Mouse (Mus musculus) megakaryocyte, embryonic 14.5 days (primary cell): Measurements from ENCODE around the gene Rgs14. TPM values are rescaled to one million over a fixed set of nuclear protein-coding genes. Genes with fewer than 3 reads are reported as not detected.
A peak's percentile ranks its signal among the peaks of the same experiment; 100 is the strongest.

ENCODE experiments used
- H3K27me3 ChIP-seq: replicated peaks from 2 replicates; pipeline ENCODE3; 2012; ENCODE audit warnings: inconsistent platforms
- H3K36me3 ChIP-seq: replicated peaks from 2 replicates; pipeline ENCODE3; 2012; ENCODE audit warnings: low read length, inconsistent platforms, mixed read lengths
- H3K4me1 ChIP-seq: 2 replicates; pipeline ENCODE4 v1.6.1; 2012; ENCODE audit warnings: inconsistent platforms
- H3K4me3 ChIP-seq: replicated peaks from 2 replicates; pipeline ENCODE3; 2012; ENCODE audit warnings: moderate library complexity, mild to moderate bottlenecking, inconsistent platforms
- H3K9me3 ChIP-seq: 2 replicates; pipeline ENCODE4 v1.6.1; 2012; ENCODE audit warnings: inconsistent platforms
- FLI1 ChIP-seq: IDR thresholded peaks from 2 replicates; pipeline ENCODE4 v1.6.1; 2012; ENCODE audit warnings: low read length, inconsistent platforms, mixed read lengths
- GATA1 ChIP-seq: IDR thresholded peaks from 3 replicates; pipeline ENCODE4 v1.6.1; 2012; ENCODE audit warnings: mixed read lengths, low read length, inconsistent platforms, borderline replicate concordance
- polyA plus RNA-seq: library from polyadenylated mRNA; stranded (reverse); fragments of >175 nt; gene quantifications from 2 replicates; pipeline ENCODE4 v1.2.3, GENCODE M21; 2012; ENCODE audit warnings: low replicate concordance; ENCODE audit not compliant: insufficient read depth

The Rgs14 gene
- polyA plus RNA-seq, 1 experiment = 8.4 TPM

- TF ChIP-seq GATA1 (no peak), FLI1 (no peak)
- no peaks in the 10 kb centered on the region for H3K36me3 ChIP-seq
- no peak overlapping the region for H3K4me3 ChIP-seq
- peaks cover 95% of the 10 kb centered on the region for H3K27me3 ChIP-seq
- H3K9me3 ChIP-seq = no peaks in the 10 kb centered on the region
- peaks cover 40% of the 10 kb centered on the region for H3K4me1 ChIP-seq
Measured at GRCm38 (mm10) chr13:55403935-55404852, 34.7 kb downstream of the Rgs14 start.

- Histone ChIP-seq H3K4me1 (peaks cover 32% of the 10 kb centered on the region), H3K27me3 (peaks cover 95% of the 10 kb centered on the region), H3K4me3 (peak overlapping the region; percentile 86), H3K36me3 (no peaks in the 10 kb centered on the region), H3K9me3 (0 out of 2 replicates have a peak, but pooled peaks cover 2% of the 10 kb centered on the region)
- TF ChIP-seq GATA1 (no peak), FLI1 (no peak)
Measured at GRCm38 (mm10) chr13:55404853-55405782, 35.6 kb downstream of the Rgs14 start.

GRCm38 (mm10) chr13:55405783-55406390, 36.4 kb downstream of the Rgs14 start:
- 0 out of 2 replicates have a peak, but pooled peaks cover 2% of the 10 kb centered on the region for H3K9me3 ChIP-seq
- H3K27me3 ChIP-seq = peaks cover 95% of the 10 kb centered on the region
- peak overlapping the region; percentile 86 for H3K4me3 ChIP-seq
- H3K36me3 ChIP-seq = no peaks in the 10 kb centered on the region
- peaks cover 29% of the 10 kb centered on the region for H3K4me1 ChIP-seq
- no peak for TF ChIP-seq GATA1
- no peak for TF ChIP-seq FLI1

GRCm38 (mm10) chr13:55407341-55407740, 37.8 kb downstream of the Rgs14 start:
- TF ChIP-seq GATA1 = no peak
- TF ChIP-seq FLI1 = no peak
- Histone ChIP-seq H3K27me3 (peaks cover 93% of the 10 kb centered on the region), H3K36me3 (no peaks in the 10 kb centered on the region)

GRCm38 (mm10) chr13:55408546-55409120, 39.1 kb downstream of the Rgs14 start:
- Histone ChIP-seq H3K4me1 (peaks cover 44% of the 10 kb centered on the region), H3K4me3 (no peak overlapping the region), H3K9me3 (0 out of 2 replicates have a peak, but pooled peaks cover 2% of the 10 kb centered on the region), H3K27me3 (peaks cover 91% of the 10 kb centered on the region), H3K36me3 (no peaks in the 10 kb centered on the region)
- no peak for TF ChIP-seq FLI1
- no peak for TF ChIP-seq GATA1

More at GRCm38 (mm10) chr13:55407341-55407740, 37.8 kb downstream of the Rgs14 start:
- Histone ChIP-seq H3K9me3 (0 out of 2 replicates have a peak, but pooled peaks cover 2% of the 10 kb centered on the region), H3K4me1 (peaks cover 31% of the 10 kb centered on the region), H3K4me3 (no peak overlapping the region)

GRCm38 (mm10) chr13:55411826-55412225, 42.3 kb downstream of the Rgs14 start:
- TF ChIP-seq FLI1 (no peak), GATA1 (no peak)
- no peaks in the 10 kb centered on the region for H3K36me3 ChIP-seq
- no peak overlapping the region for H3K4me3 ChIP-seq
- peaks cover 26% of the 10 kb centered on the region for H3K4me1 ChIP-seq
- H3K27me3 ChIP-seq = peaks cover 77% of the 10 kb centered on the region
- peaks cover 9% of the 10 kb centered on the region; the same call in 1 of the 2 replicates for H3K9me3 ChIP-seq

GRCm38 (mm10) chr13:55412643-55413307, 43.2 kb downstream of the Rgs14 start:
- H3K4me3 ChIP-seq = peak overlapping the region; percentile 83
- H3K4me1 ChIP-seq = peaks cover 28% of the 10 kb centered on the region
- peaks cover 77% of the 10 kb centered on the region for H3K27me3 ChIP-seq
- TF ChIP-seq GATA1 (no peak), FLI1 (no peak)
- H3K9me3 ChIP-seq = peaks cover 9% of the 10 kb centered on the region; the same call in 1 of the 2 replicates
- H3K36me3 ChIP-seq = no peaks in the 10 kb centered on the region

GRCm38 (mm10) chr13:55413333-55413732, 43.8 kb downstream of the Rgs14 start:
- peaks cover 77% of the 10 kb centered on the region for H3K27me3 ChIP-seq
- no peaks in the 10 kb centered on the region for H3K36me3 ChIP-seq
- TF ChIP-seq FLI1 (no peak), GATA1 (no peak)
- H3K4me1 ChIP-seq = peaks cover 34% of the 10 kb centered on the region
- H3K4me3 ChIP-seq = peak overlapping the region; percentile 83
- H3K9me3 ChIP-seq = peaks cover 9% of the 10 kb centered on the region; the same call in 1 of the 2 replicates
